Mouse (Mus musculus) MEL (cell line): ENCODE measurements at regions not wholly inside any gene's neighbourhood (a gene's known extent, or its start where the extent isn't known, plus 50 kb on each side); places are given as distances from the start of the nearest gene placed in this dataset.

Experiments used
- DNase-seq: peaks from one replicate; pipeline ENCODE4 v3.0.0; 2011; ENCODE audit warnings: low read depth, low spot score
- H3K27ac ChIP-seq: 2 replicates; pipeline ENCODE4 v1.5.1; 2012; ENCODE audit warnings: low read depth, mild to moderate bottlenecking, control low read depth, low read length, moderate library complexity; ENCODE audit not compliant: control insufficient read depth
- H3K27me3 ChIP-seq, 2 experiments: fragments of 150-350 bp in 1 of 2; sonication (generic) in 1 of 2; 2 replicates each; pipeline ENCODE4 v1.6.1; 2012; ENCODE audit warnings: low read length in 2 of 2, mild to moderate bottlenecking in 2 of 2, improper control_type of control experiment in 1 of 2, moderate library complexity in 1 of 2; ENCODE audit not compliant: insufficient read depth in 2 of 2, control insufficient read depth in 1 of 2
- H3K36me3 ChIP-seq, 2 experiments: 2 replicates each; pipeline ENCODE4 v1.6.1; 2012 to 2014; ENCODE audit warnings: low read length in 2 of 2, improper control_type of control experiment in 1 of 2, inconsistent platforms in 1 of 2, mild to moderate bottlenecking in 1 of 2; ENCODE audit not compliant: insufficient read depth in 2 of 2, control insufficient read depth in 1 of 2
- H3K4me1 ChIP-seq, 2 experiments: fragments of 150-350 bp in 1 of 2; sonication (generic) in 1 of 2; 2 replicates each; pipeline ENCODE4 v1.6.1; 2012; ENCODE audit warnings: low read length in 2 of 2, improper control_type of control experiment in 1 of 2, mild to moderate bottlenecking in 1 of 2; ENCODE audit not compliant: insufficient read depth in 2 of 2, control insufficient read depth in 1 of 2
- H3K4me3 ChIP-seq, 2 experiments: fragments of 150-350 bp in 1 of 2; sonication (generic) in 1 of 2; 2 replicates each; pipeline ENCODE4 v1.5.1; 2012; ENCODE audit warnings: low read depth in 2 of 2, low read length in 2 of 2, mild to moderate bottlenecking in 2 of 2, moderate library complexity in 2 of 2, control low read depth in 1 of 2, improper control_type of control experiment in 1 of 2; ENCODE audit not compliant: control insufficient read depth in 1 of 2, insufficient read depth in 1 of 2
- H3K79me2 ChIP-seq: 2 replicates; pipeline ENCODE4 v1.6.1; 2012; ENCODE audit warnings: mild to moderate bottlenecking, low read length, moderate library complexity; ENCODE audit not compliant: control insufficient read depth, poor library complexity, insufficient read depth
- H3K9ac ChIP-seq: 2 replicates; pipeline ENCODE4 v1.6.1; 2012; ENCODE audit warnings: low read depth, mild to moderate bottlenecking, control low read depth, low read length, moderate library complexity; ENCODE audit not compliant: control insufficient read depth, poor library complexity, severe bottlenecking
- H3K9me3 ChIP-seq: fragments of 150-350 bp; sonication (generic); replicated peaks from 2 replicates; pipeline ENCODE4 v1.6.1; 2012; ENCODE audit warnings: mild to moderate bottlenecking, low read length, improper control_type of control experiment, moderate library complexity; ENCODE audit not compliant: insufficient read depth
- E2F4 ChIP-seq: IDR thresholded peaks from 2 replicates; pipeline ENCODE4 v1.6.1; 2011; ENCODE audit warnings: low read depth, low read length, improper control_type of control experiment, borderline replicate concordance
- GABPA ChIP-seq: IDR thresholded peaks from 2 replicates; pipeline ENCODE4 v1.6.1; 2012; ENCODE audit warnings: low read depth, mild to moderate bottlenecking, inconsistent platforms, low read length, improper control_type of control experiment, moderate library complexity
- HCFC1 ChIP-seq: IDR thresholded peaks from 2 replicates; pipeline ENCODE4 v1.6.1; 2012; ENCODE audit warnings: low read depth, mild to moderate bottlenecking, inconsistent platforms, low read length, improper control_type of control experiment, moderate library complexity
- MXI1 ChIP-seq: IDR thresholded peaks from 2 replicates; pipeline ENCODE4 v1.6.1; 2011; ENCODE audit warnings: mild to moderate bottlenecking, low read depth, low read length, improper control_type of control experiment
- MYB ChIP-seq: IDR thresholded peaks from 2 replicates; pipeline ENCODE4 v1.6.1; 2011; ENCODE audit warnings: mild to moderate bottlenecking, low read depth, low read length, improper control_type of control experiment
- POLR2A ChIP-seq, 2 experiments: IDR thresholded peaks; 2 replicates each; pipeline ENCODE4 v1.6.1; 2011 to 2012; ENCODE audit warnings: low read length in 2 of 2, mild to moderate bottlenecking in 2 of 2, control low read depth in 1 of 2, improper control_type of control experiment in 1 of 2, low read depth in 1 of 2, moderate library complexity in 1 of 2; ENCODE audit not compliant: control insufficient read depth in 1 of 2, insufficient read depth in 1 of 2, poor library complexity in 1 of 2
- SIN3A ChIP-seq: IDR thresholded peaks from 2 replicates; pipeline ENCODE4 v1.6.1; 2012; ENCODE audit warnings: low read length, improper control_type of control experiment, inconsistent platforms
- TBP ChIP-seq: IDR thresholded peaks from 2 replicates; pipeline ENCODE4 v1.8.0; 2011; ENCODE audit warnings: low read depth, low read length, improper control_type of control experiment
- USF2 ChIP-seq, 2 experiments: IDR thresholded peaks; 2 replicates each; pipeline ENCODE4 v1.6.1; 2011 to 2012; ENCODE audit warnings: improper control_type of control experiment in 2 of 2, low read length in 2 of 2, borderline replicate concordance in 1 of 2, inconsistent platforms in 1 of 2, low read depth in 1 of 2, mild to moderate bottlenecking in 1 of 2; ENCODE audit not compliant: insufficient read depth in 1 of 2
- ZMIZ1 ChIP-seq: IDR thresholded peaks from 2 replicates; pipeline ENCODE4 v1.6.1; 2012; ENCODE audit warnings: low read depth, mild to moderate bottlenecking, inconsistent platforms, low read length, improper control_type of control experiment, moderate library complexity
- ZNF384 ChIP-seq: IDR thresholded peaks from 2 replicates; pipeline ENCODE4 v1.6.1; 2012; ENCODE audit warnings: low read depth, mild to moderate bottlenecking, inconsistent platforms, low read length, improper control_type of control experiment

DNA sequence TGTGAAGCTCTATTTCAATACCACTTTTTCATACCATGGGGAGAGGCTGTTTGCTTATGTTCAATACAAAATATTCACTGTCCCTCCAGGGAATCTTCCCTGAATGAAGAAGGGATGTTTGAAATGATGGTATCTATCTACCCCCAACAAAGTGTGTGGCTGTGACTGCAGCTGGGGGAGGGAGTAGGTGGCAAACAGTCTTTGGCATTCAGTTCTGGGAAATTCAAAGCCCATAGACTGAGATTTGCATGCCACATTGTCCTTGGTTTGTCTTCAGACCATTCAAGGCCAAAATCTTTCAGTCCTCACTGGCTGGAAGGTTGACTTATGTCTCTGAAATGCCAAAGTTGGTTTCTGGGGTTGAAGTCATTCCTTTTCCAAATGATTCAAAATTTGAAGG, 216.3 kb upstream of the Id2 start:
- H3K27me3 ChIP-seq = no peaks in the 10 kb centered on the region; a peak in 1 of 4 replicates
- H3K4me1 ChIP-seq = no peaks in the 10 kb centered on the region
- no peaks in the 10 kb centered on the region for H3K9me3 ChIP-seq
- H3K4me3 ChIP-seq = no peak overlapping the region
- no peaks in the 10 kb centered on the region for H3K36me3 ChIP-seq
- H3K79me2 ChIP-seq = no peaks in the 10 kb centered on the region
- H3K9ac ChIP-seq = no peak overlapping the region
- TF ChIP-seq GABPA (no peak), ZMIZ1 (no peak), SIN3A (no peak), MYB (no peak)
- TF ChIP-seq, all 39 proteins: peak for 0
- DNase-seq = no peak
- H3K27ac ChIP-seq = no peak overlapping the region

DNA sequence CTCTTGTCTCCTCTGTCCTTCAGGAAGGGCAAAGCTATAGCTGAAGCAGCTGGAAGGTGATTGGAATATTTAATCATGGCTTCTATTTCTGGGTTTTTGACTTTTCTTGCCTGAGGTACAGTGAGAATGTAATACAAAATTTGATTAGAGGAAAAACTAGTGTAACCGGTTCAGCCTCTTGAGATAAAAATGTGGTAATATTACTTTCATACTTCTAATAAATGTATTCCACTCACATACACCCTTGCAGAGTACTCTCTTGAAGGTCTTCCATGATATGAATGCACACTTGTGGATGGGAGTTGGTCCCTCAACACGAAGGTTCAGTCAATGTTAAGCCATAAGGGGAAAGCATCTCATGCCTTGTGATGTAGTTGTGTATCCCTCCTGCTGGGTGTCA, 215.4 kb upstream of the Id2 start:
- Histone ChIP-seq H3K79me2 (no peaks in the 10 kb centered on the region), H3K36me3 (no peaks in the 10 kb centered on the region), H3K27ac (no peak overlapping the region), H3K4me3 (no peak overlapping the region), H3K27me3 (no peaks in the 10 kb centered on the region), H3K4me1 (no peaks in the 10 kb centered on the region), H3K9ac (no peak overlapping the region), H3K9me3 (no peaks in the 10 kb centered on the region)
- DNase-seq = no peak
- TF ChIP-seq TBP (no peak), HCFC1 (no peak)

DNA sequence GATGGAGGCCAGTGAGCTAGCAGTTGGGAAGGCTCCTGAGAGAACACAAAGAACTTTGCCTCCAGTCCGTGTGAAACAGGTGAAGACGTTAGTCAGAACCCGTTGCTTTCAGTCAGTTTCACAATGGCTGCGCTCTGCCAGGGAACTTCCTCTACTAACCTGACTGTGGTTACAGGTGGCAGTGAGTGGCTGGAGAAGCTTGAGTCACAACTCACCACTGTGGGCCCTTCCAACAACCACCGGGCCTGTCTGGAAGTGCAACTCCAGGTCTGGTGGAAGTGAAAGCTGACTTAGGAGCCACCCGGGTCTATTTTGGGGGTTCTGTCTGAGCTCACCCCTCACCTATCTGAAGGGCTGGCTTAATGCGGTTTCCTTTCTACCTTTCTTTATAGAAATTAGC, 214.8 kb upstream of the Id2 start:
- no peaks in the 10 kb centered on the region for H3K79me2 ChIP-seq
- no peaks in the 10 kb centered on the region for H3K9me3 ChIP-seq
- no peak overlapping the region for H3K9ac ChIP-seq
- no peaks in the 10 kb centered on the region for H3K36me3 ChIP-seq
- H3K4me3 ChIP-seq = no peak overlapping the region
- no peak for DNase-seq
- no peaks in the 10 kb centered on the region for H3K4me1 ChIP-seq
- no peaks in the 10 kb centered on the region for H3K27me3 ChIP-seq
- TF ChIP-seq HCFC1 (no peak), MXI1 (no peak), ZNF384 (no peak), POLR2A (IDR thresholded peaks at IDR 0.05; ENCODE audit: control insufficient read depth in 1 of 2, insufficient read depth in 1 of 2, low read depth in 1 of 2, low read length in 2 of 2, poor library complexity in 1 of 2) (no peak), USF2 (IDR thresholded peaks at IDR 0.05; ENCODE audit: borderline replicate concordance in 1 of 2, insufficient read depth in 1 of 2, low read depth in 1 of 2, low read length in 2 of 2) (no peak), ZMIZ1 (no peak), E2F4 (no peak)
- H3K27ac ChIP-seq = no peak overlapping the region
